Mouse (Mus musculus) v-Abl transformed pro-B cells (cell line): Measurements from ENCODE around the gene Traf5.

Source experiments
- in situ Hi-C, 2 experiments: fragments of 400-800 bp; cut with MboI; formaldehyde crosslinking; loops; one replicate each; pipeline ENCODE4 v1.15.1; 2025; ENCODE audit not compliant: unreplicated experiment in 2 of 2

The Traf5 gene

GRCm38 (mm10) chr1:192094451-192095170, 2.3 kb upstream of the Traf5 start:
- in situ Hi-C loops, result loop anchor here (5.0 kb wide), 4 partner anchors 127 to 608 kb away; no protein-coding TSS in a partner anchor

DNA sequence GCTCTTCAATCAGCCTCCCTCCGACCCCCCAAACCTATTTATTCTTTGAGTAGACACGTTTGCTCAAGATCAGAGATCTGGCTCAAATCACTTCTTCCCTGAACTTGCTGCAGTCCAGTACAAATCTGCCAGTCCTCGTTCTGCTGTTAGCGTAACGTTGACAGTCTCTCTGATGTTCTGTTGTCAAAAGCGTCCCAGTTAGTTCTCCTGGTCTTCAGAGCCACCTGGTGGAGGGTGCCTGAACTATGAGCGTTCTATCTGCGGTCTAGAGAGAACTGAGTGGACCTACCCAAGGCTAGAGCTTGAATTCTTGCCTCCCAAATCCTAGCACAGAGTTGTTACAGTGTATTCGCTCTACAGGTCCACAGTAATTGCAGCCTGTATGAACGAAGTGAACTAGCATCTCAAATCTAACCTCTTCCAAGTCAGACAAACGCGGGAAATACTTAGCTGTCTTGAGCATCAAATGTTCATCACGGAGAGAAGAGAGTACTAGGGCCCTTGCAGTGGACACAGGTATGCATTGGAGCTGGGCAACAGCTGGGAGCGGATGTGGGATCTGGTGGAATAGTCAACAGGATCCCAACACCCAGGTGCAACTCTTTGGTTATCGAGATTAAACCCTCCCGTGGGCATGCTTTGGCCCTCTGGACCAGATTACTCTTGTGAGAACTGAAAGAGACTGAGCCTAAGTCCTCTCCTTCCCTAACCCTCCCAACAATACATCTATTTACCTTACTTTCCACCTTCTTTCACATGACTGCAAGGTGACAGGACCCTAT, 711 bp upstream of the Traf5 start:
- in situ Hi-C loops, result loop anchor here in 1 of 2 experiments (5.0 kb wide), 1 partner anchor 266 kb away; no protein-coding TSS in a partner anchor

GRCm38 (mm10) chr1:192090689-192091567, 1.4 kb downstream of the Traf5 start:
- in situ Hi-C loops, result loop anchor here in 1 of 2 experiments (5.0 kb wide), 1 partner anchor 264 kb away; no protein-coding TSS in a partner anchor

- in situ Hi-C loops, result loop anchor here in 1 of 2 experiments (5.0 kb wide), 1 partner anchor 263 kb away; no protein-coding TSS in a partner anchor
Measured at GRCm38 (mm10) chr1:192090281-192090680, 2.1 kb downstream of the Traf5 start.

DNA sequence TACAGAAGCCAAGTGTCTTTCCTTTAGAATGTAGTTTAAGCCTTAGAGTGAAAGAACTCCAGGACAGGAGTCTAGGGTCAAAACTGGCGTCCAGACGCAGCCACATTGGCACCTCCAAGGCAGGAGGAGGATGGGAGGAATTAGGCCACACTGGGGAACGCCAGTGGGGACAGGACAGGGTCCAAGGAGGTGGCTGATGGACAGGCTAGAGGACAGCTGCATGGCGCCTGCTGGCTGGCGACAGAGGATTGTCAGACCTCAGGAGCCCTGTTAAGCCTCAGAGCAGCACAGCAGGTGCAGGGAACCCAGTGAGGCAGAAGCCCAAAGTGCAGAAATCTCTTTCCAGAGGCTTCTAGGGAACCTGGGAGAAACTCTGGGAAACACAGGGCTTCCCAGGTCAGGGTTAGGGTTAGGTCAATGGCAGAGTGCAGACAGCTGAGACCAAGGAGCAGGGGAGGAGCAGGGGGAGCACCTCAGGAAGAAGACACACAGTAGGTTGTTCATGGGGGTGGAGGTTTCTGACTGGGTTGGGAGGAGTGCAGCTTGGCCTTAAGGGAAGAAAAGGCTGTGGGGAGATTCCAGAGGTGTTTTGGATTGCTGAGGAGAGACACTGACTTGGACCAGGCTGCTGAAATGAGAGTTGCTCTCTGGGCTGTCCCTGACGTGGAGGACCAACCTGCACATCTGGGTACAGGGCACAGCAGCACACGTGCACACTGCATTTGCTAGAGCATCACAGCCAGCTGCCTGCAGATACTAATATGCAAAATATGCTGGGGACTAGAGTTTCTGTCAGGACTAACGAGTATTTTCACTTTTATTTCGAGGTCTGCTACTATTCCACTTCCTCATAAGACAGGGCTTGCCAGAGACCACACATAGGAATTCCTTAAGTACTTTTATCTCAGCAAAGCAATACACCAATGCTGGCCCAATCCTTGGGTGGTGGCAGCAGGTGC, 2.9 kb downstream of the Traf5 start:
- in situ Hi-C loops, result loop anchor here in 1 of 2 experiments (5.0 kb wide), 1 partner anchor 262 kb away; no protein-coding TSS in a partner anchor

DNA sequence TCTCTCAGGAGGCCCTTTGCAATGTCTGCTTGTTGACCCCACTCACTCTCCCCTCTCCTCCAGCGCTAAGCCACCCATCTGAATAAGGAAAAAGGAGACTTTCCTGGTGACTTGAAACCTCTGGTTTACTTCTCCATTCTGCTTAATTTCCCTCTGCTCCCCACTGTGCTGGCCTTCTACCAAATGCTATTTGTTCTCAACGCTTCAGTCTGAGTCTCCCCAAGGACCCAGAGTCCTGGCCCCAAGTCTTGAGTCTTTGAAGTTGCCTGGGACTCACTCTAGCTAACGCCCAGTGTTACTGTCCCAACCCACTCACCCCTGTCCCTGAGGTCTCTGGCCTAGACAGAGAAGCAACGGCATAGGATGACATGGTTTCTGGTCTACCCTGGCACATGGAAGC, 4.3 kb downstream of the Traf5 start:
- in situ Hi-C loops, result no loop called here

GRCm38 (mm10) chr1:192087098-192087497, 5.3 kb downstream of the Traf5 start:
- in situ Hi-C loops, result no loop called here

DNA sequence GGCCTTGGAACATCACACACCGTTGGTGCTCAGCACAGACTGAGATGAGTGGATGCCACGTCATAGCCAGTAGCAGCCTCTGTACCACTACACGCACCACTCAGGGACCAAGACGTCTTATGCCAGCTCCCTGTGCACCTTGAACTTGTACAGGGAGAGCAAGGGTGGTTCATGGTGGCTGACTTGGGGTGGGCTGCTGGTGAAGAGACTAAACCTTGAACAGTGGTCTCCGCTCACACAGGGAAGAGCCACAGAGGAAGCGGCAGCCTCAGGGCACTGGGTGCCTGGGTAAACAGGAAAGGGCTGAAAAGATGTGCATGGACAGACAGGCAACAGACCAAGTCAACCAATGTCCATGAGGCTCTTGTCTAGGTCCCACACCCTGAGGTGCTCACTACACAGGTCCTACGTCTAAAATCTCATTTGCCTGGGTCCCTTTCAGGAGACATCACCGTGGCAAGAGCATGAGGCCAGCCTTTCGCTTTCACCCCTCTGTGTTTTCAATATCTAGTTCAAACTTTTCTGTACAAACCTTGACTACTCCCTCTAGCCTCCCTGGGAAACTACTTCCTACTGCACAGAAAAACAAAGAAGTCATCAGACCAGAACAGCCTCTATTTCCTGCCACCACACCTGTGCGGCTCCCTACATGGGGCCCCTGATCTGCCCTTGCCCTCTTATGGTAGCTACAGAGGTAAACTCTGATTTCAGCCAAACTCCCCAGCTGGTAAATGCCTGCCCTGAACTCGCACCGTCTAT, 5.9 kb downstream of the Traf5 start:
- in situ Hi-C loops, result no loop called here

GRCm38 (mm10) chr1:192085218-192085617, 7.1 kb downstream of the Traf5 start:
- in situ Hi-C loops, result no loop called here

GRCm38 (mm10) chr1:192082646-192083045, 9.7 kb downstream of the Traf5 start:
- in situ Hi-C loops, result no loop called here

DNA sequence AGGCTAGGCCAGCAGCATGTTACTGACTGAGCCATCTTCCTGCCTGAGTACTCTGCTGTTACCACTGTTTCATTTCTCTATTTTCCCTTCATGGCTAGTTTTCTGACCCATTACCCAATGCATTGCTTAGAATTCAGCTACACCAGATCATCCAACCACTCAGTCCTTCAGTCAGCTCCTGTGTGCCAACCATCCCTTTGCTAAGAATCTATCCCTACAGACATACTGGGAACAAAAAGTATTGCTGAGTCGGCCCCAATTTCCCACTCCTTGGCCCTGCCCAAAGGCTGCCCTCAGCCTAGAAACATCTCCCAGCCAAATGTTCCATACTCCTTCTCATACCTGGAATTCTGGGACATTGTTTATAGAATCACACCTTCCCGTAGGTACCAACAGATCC, 11.2 kb downstream of the Traf5 start:
- in situ Hi-C loops, result no loop called here

DNA sequence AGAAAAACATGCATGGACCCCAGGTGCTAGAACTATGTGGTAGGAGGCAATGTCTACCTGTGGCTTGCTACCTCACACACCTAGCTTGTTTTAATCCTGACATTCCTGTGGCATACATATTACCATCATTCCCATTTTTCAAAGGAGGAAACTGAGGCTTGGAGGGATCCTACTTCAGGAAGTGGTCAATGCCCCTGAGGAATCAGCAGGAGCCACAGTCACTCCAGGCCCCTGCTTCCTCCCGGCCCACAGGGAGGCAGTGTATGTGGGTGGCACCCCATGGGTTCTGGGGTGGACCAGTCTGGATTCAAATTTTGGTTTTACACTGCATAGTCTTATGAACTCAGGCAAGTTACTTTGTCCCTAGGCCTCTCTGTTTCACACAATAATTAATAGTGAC, 13.2 kb downstream of the Traf5 start:
- in situ Hi-C loops, result no loop called here

DNA sequence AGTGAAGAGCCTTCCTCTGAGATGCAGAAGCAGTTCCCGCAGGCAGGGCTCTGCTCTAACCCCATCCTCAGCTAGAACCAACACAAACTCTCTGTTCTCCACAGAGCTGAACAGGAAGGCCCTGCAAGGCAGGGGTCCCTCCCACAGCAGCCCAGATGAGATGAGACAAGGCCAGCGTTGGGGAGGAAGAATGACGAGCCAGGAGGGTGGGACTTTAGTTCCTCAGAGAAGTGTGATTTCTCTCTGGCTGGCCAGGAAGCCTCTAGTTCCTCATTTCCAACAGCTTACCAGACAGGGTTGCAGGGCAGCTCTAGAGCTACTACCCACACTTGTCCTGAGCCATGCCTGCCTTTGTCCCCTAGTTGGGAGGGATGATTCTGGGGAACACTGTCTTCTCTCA, 14.0 kb downstream of the Traf5 start:
- in situ Hi-C loops, result no loop called here

DNA sequence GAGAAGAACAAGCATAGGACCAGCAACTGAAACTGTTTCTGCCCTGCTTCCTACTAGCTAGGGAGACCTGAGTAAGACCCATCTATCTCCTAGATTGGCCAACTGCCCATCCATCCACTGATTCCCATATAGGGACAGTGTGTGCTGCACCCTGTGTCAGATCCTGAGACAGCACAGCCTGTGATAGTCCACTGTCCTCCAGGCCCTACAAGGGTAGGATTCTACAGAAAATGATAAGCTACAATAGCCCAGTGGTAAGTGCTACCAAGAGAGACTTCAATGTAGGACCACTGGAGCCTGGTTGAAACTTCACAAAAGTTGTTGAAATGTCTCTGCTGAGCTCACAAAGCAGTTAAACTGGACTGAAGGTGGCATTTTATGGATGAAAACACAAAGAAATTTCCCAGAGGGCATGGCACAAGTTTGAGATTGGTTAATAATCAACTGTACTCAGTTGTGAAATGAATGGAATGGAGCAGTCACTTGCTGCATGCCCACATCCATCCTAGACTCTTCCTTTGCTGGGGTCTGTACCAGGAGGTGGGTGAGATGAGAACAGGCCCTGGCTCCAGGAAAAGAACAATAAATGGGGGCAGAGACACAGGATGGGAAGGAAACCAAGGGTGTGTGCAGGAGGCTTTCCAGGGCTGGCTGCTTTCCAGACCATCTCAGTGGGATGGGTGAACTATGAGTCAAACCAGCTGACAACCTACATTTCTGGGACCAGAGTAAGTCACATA, 15.4 kb downstream of the Traf5 start:
- in situ Hi-C loops, result no loop called here

DNA sequence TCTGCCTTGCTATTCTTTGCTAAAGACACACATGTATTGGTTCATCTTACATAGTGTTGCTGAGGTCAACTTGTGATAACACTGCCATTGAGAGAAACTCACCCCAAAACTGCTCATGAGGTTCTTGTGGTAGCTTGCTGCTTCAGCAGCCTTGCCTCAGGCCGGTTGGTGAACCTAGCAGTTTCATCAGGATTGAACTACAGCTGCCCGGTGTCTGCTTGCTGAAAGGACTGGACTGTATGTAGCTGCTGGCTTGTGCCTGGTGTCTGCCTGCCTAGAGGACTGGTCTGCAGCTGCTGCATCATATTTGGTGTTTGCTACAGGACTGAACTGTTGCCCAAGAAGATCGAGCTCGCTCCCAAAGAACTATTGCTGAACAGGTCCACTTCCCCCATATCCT, 16.3 kb downstream of the Traf5 start:
- in situ Hi-C loops, result no loop called here

DNA sequence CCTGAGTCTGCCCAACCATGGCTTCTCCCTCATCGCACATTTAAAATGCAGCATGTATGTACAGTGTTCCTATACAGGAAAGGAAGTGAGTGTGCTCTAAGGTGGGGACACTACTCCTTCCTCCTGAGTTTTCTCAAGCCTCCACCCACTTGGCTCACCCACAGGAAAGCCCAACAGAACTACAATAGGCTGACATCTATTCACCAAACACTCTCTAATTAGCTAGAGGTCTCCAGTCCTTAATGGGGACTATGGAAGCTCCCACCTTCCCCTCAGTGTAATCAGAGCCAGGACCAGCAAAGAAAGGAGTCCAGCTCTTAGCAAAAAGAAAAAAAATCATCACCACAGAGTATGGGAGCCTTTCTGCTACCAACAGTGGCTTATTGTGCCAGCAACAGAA, 17.5 kb downstream of the Traf5 start:
- in situ Hi-C loops, result no loop called here

GRCm38 (mm10) chr1:192072426-192072825, 19.9 kb downstream of the Traf5 start:
- in situ Hi-C loops, result no loop called here

DNA sequence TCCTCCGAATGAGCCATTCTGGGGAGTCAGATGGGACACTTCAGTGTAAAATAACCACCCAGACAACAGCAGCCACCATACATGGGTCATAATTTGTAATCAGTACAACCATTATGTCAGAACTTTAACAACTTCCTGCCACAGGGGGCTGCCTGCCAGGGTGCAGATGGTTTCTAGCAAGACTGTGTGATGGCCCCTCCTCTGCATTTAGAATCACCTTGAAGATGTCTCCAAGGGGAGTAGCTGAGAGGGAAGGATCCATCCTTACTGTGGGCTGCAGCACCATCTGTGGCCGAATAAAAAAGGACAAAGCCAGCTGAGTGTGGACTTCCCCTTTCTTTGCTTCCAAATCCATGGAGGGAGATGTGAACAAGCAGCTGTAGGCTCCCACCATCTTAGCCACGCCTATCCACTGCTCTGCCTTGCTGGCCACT, 21.7 kb downstream of the Traf5 start:
- in situ Hi-C loops, result no loop called here
